Mouse (Mus musculus): ENCODE results near the gene Slc26a8. TPM values are rescaled to one million over a fixed set of nuclear protein-coding genes. Genes with fewer than 3 reads are reported as not detected.

Slc26a8 gene
- total RNA-seq, 1 experiment = 1.1 TPM

GRCm38 (mm10) chr17:28659564-28659963 is 30.5 kb downstream of the Slc26a8 start:
- Histone ChIP-seq H3K9ac (ENCODE audit: insufficient read depth, low read depth, low read length, poor library complexity, severe bottlenecking) (no peak overlapping the region), H3K4me1 (ENCODE audit: control insufficient read depth in 2 of 2, insufficient read depth in 2 of 2, low read length in 2 of 2, poor library complexity in 1 of 2) (no peaks in the 10 kb centered on the region), H3K9me3 (ENCODE audit: control insufficient read depth, insufficient read depth, low read depth, low read length) (no peaks in the 10 kb centered on the region), H3K27ac (ENCODE audit: insufficient read depth, low read depth, low read length, poor library complexity, severe bottlenecking) (no peak overlapping the region), H3K36me3 (ENCODE audit: control insufficient read depth, insufficient read depth, low read length, poor library complexity, severe bottlenecking) (no peaks in the 10 kb centered on the region), H3K4me3 (ENCODE audit: insufficient read depth in 1 of 2, low read depth in 1 of 2, low read length in 2 of 2, poor library complexity in 1 of 2, severe bottlenecking in 1 of 2) (no peak overlapping the region)
- DNase-seq (ENCODE audit: low read depth, low spot score) = no peak
- TF ChIP-seq HCFC1 (IDR thresholded peaks at IDR 0.05; ENCODE audit: borderline replicate concordance, insufficient read depth, low read length) = no peak
- TF ChIP-seq ZC3H11A (IDR thresholded peaks at IDR 0.05; ENCODE audit: borderline replicate concordance, low read depth, low read length) = no peak
- TF ChIP-seq ZNF384 (IDR thresholded peaks at IDR 0.05; ENCODE audit: low read depth, low read length) = no peak
- no peak for TF ChIP-seq MAFK (IDR thresholded peaks at IDR 0.05; ENCODE audit: insufficient read depth, low read depth, low read length)
- no peak for TF ChIP-seq CHD2 (IDR thresholded peaks at IDR 0.05; ENCODE audit: low read depth, low read length)
- in situ Hi-C loops (cut with MboI; ENCODE audit: low sequenced_read_pairs in 2 of 2, unreplicated experiment in 2 of 2) = no loop called here

- H3K4me3 ChIP-seq (ENCODE audit: insufficient read depth in 1 of 2, low read depth in 1 of 2, low read length in 2 of 2, poor library complexity in 1 of 2, severe bottlenecking in 1 of 2) = no peak overlapping the region
- no peak overlapping the region for H3K27ac ChIP-seq (ENCODE audit: insufficient read depth, low read depth, low read length, poor library complexity, severe bottlenecking)
- TF ChIP-seq ZNF384 (IDR thresholded peaks at IDR 0.05; ENCODE audit: low read depth, low read length) (no peak), ZC3H11A (IDR thresholded peaks at IDR 0.05; ENCODE audit: borderline replicate concordance, low read depth, low read length) (no peak), HCFC1 (IDR thresholded peaks at IDR 0.05; ENCODE audit: borderline replicate concordance, insufficient read depth, low read length) (no peak), MAFK (IDR thresholded peaks at IDR 0.05; ENCODE audit: insufficient read depth, low read depth, low read length) (no peak), CHD2 (IDR thresholded peaks at IDR 0.05; ENCODE audit: low read depth, low read length) (no peak)
- H3K9ac ChIP-seq (ENCODE audit: insufficient read depth, low read depth, low read length, poor library complexity, severe bottlenecking) = no peak overlapping the region
- H3K4me1 ChIP-seq (ENCODE audit: control insufficient read depth in 2 of 2, insufficient read depth in 2 of 2, low read length in 2 of 2, poor library complexity in 1 of 2) = no peaks in the 10 kb centered on the region
- DNase-seq (ENCODE audit: low read depth, low spot score) = no peak
- H3K36me3 ChIP-seq (ENCODE audit: control insufficient read depth, insufficient read depth, low read length, poor library complexity, severe bottlenecking) = no peaks in the 10 kb centered on the region
- no peaks in the 10 kb centered on the region for H3K9me3 ChIP-seq (ENCODE audit: control insufficient read depth, insufficient read depth, low read depth, low read length)
- in situ Hi-C loops (cut with MboI; ENCODE audit: low sequenced_read_pairs in 2 of 2, unreplicated experiment in 2 of 2) = no loop called here
Measured at GRCm38 (mm10) chr17:28657936-28658335, 32.1 kb downstream of the Slc26a8 start.

GRCm38 (mm10) chr17:28650268-28650667 is 39.8 kb downstream of the Slc26a8 start:
- TF ChIP-seq ZNF384 (IDR thresholded peaks at IDR 0.05; ENCODE audit: low read depth, low read length) (no peak), CHD2 (IDR thresholded peaks at IDR 0.05; ENCODE audit: low read depth, low read length) (no peak), ZC3H11A (IDR thresholded peaks at IDR 0.05; ENCODE audit: borderline replicate concordance, low read depth, low read length) (no peak), MAFK (IDR thresholded peaks at IDR 0.05; ENCODE audit: insufficient read depth, low read depth, low read length) (no peak), HCFC1 (IDR thresholded peaks at IDR 0.05; ENCODE audit: borderline replicate concordance, insufficient read depth, low read length) (no peak)
- H3K27ac ChIP-seq (ENCODE audit: insufficient read depth, low read depth, low read length, poor library complexity, severe bottlenecking) = no peak overlapping the region
- DNase-seq (ENCODE audit: low read depth, low spot score) = no peak
- H3K9ac ChIP-seq (ENCODE audit: insufficient read depth, low read depth, low read length, poor library complexity, severe bottlenecking) = no peak overlapping the region
- in situ Hi-C loops (cut with MboI; ENCODE audit: low sequenced_read_pairs in 2 of 2, unreplicated experiment in 2 of 2) = no loop called here
- no peaks in the 10 kb centered on the region for H3K9me3 ChIP-seq (ENCODE audit: control insufficient read depth, insufficient read depth, low read depth, low read length)
- H3K36me3 ChIP-seq (ENCODE audit: control insufficient read depth, insufficient read depth, low read length, poor library complexity, severe bottlenecking) = no peaks in the 10 kb centered on the region
- no peak overlapping the region for H3K4me3 ChIP-seq (ENCODE audit: insufficient read depth in 1 of 2, low read depth in 1 of 2, low read length in 2 of 2, poor library complexity in 1 of 2, severe bottlenecking in 1 of 2)
- no peaks in the 10 kb centered on the region for H3K4me1 ChIP-seq (ENCODE audit: control insufficient read depth in 2 of 2, insufficient read depth in 2 of 2, low read length in 2 of 2, poor library complexity in 1 of 2)

- in situ Hi-C loops (cut with MboI; ENCODE audit: low sequenced_read_pairs in 2 of 2, unreplicated experiment in 2 of 2) = no loop called here
Measured at GRCm38 (mm10) chr17:28648607-28649370, 41.2 kb downstream of the Slc26a8 start.

More at GRCm38 (mm10) chr17:28648607-28649370, 41.2 kb downstream of the Slc26a8 start:
- Histone ChIP-seq H3K4me3 (ENCODE audit: insufficient read depth in 1 of 2, low read depth in 1 of 2, low read length in 2 of 2, poor library complexity in 1 of 2, severe bottlenecking in 1 of 2) (no peak overlapping the region), H3K36me3 (ENCODE audit: control insufficient read depth, insufficient read depth, low read length, poor library complexity, severe bottlenecking) (no peaks in the 10 kb centered on the region), H3K27ac (ENCODE audit: insufficient read depth, low read depth, low read length, poor library complexity, severe bottlenecking) (no peak overlapping the region), H3K9me3 (ENCODE audit: control insufficient read depth, insufficient read depth, low read depth, low read length) (no peaks in the 10 kb centered on the region), H3K9ac (ENCODE audit: insufficient read depth, low read depth, low read length, poor library complexity, severe bottlenecking) (no peak overlapping the region), H3K4me1 (ENCODE audit: control insufficient read depth in 2 of 2, insufficient read depth in 2 of 2, low read length in 2 of 2, poor library complexity in 1 of 2) (peaks cover 0 to 3% of the 10 kb centered on the region in 2 experiments; a peak in 1 of 4 replicates)
- TF ChIP-seq HCFC1 (IDR thresholded peaks at IDR 0.05; ENCODE audit: borderline replicate concordance, insufficient read depth, low read length) (no peak), MAFK (IDR thresholded peaks at IDR 0.05; ENCODE audit: insufficient read depth, low read depth, low read length) (no peak), CHD2 (IDR thresholded peaks at IDR 0.05; ENCODE audit: low read depth, low read length) (no peak), ZNF384 (IDR thresholded peaks at IDR 0.05; ENCODE audit: low read depth, low read length) (no peak), ZC3H11A (IDR thresholded peaks at IDR 0.05; ENCODE audit: borderline replicate concordance, low read depth, low read length) (no peak; the same call in 1 of the 2 replicates)
- DNase-seq (ENCODE audit: low read depth, low spot score) = no peak

Measured in ES-E14 (cell line).